Mouse (Mus musculus) macrophage (primary cell): ENCODE results near the gene Gmpr. TPM values are rescaled to one million over a fixed set of nuclear protein-coding genes. Genes with fewer than 3 reads are reported as not detected.
"Not testable (repeated sequence)": the region's sequence is repeated elsewhere in the genome, so short reads cannot be mapped to it uniquely, and the experiment has no call there.

ENCODE experiments used
- H3K27ac ChIP-seq: fragments of 350-480 bp; formaldehyde crosslinking; 2 replicates; pipeline ENCODE4 v1.9.0; 2021
- H3K36me3 ChIP-seq: fragments of 350-480 bp; formaldehyde crosslinking; 2 replicates; pipeline ENCODE4 v1.9.0; 2021; ENCODE audit errors: inconsistent target
- H3K4me3 ChIP-seq: fragments of 350-480 bp; formaldehyde crosslinking; 2 replicates; pipeline ENCODE4 v1.9.0; 2021; ENCODE audit errors: inconsistent target
- H3K79me2 ChIP-seq: fragments of 350-480 bp; formaldehyde crosslinking; 2 replicates; pipeline ENCODE4 v1.9.0; 2021; ENCODE audit errors: inconsistent target
- WGBS: methylation state at CpG from one replicate; pipeline ENCODE4 v1.1.7; 2026; ENCODE audit warnings: inconsistent platforms; ENCODE audit not compliant: missing documents; 5-methylcytosine and 5-hydroxymethylcytosine counted together
- polyA plus RNA-seq: library from polyadenylated mRNA; stranded (reverse); fragments of 250-400 nt; gene quantifications from 3 replicates; pipeline ENCODE4 v1.2.4, GENCODE M21; 2018; ENCODE audit warnings: inconsistent platforms
- total RNA-seq, 78 experiments: library from RNA; depleted of rRNA; stranded (reverse); fragments of 250-400 nt; gene quantifications; 1 replicate in 9 of 78; 2 replicates in 24 of 78; 3 replicates in 43 of 78; 4 replicates in 2 of 78; pipeline ENCODE4 v1.2.4; 2018; ENCODE audit warnings: inconsistent platforms in 56 of 78

Gene Gmpr
- total RNA-seq (2018; cell fraction: chromatin; rRNA removed): 1 to 10 TPM in 16 of 26 experiments, under 1 TPM in 3, not detected in 7; 0.41 to 8.6 (median 3.3) TPM
- total RNA-seq (2018; cell fraction: cytosol; rRNA removed): 1 to 10 TPM; 2.2 to 9.9 (median 4.9) TPM
- total RNA-seq (2018; cell fraction: nucleus; rRNA removed): 1 to 10 TPM in 24 of 26 experiments, under 1 TPM in 1, not detected in 1; 0.92 to 9.3 (median 2.1) TPM
- polyA plus RNA-seq: 6.0 to 13.6 TPM (median 7.1 TPM) in 3 replicates

GRCm38 (mm10) chr13:45507274-45508229 lies at the start of gene Gmpr:
Gmpr (plus strand) TSS chr13:45507444.
- Histone ChIP-seq H3K79me2 (no peaks in the 10 kb centered on the region), H3K27ac (no peak within 1 kb of the TSS), H3K4me3 (peak within 1 kb of the TSS; percentile 63), H3K36me3 (no peaks in the 10 kb centered on the region)
- WGBS: 2% methylated on average over 63 of the region's 63 CpGs

- Histone ChIP-seq H3K36me3 (no peaks in the 10 kb centered on the region), H3K4me3 (no peak overlapping the region), H3K27ac (no peak overlapping the region), H3K79me2 (no peaks in the 10 kb centered on the region)
- 95% methylated on average over 6 of the region's 7 CpGs for WGBS
These were observed 49.8 kb upstream of the Gmpr start for GRCm38 (mm10) chr13:45457459-45457858.

GRCm38 (mm10) chr13:45460177-45460576 lies 47.1 kb upstream of the Gmpr start:
- H3K79me2 ChIP-seq: no peaks in the 10 kb centered on the region
- 89% methylated on average over 3 of the region's 3 CpGs for WGBS

GRCm38 (mm10) chr13:45461370-45461958 lies 45.8 kb upstream of the Gmpr start:
- H3K79me2 ChIP-seq: no peaks in the 10 kb centered on the region
- H3K36me3 ChIP-seq: no peaks in the 10 kb centered on the region
- H3K4me3 ChIP-seq: no peak overlapping the region
- WGBS: 96% methylated on average over 13 of the region's 14 CpGs
- no peak overlapping the region for H3K27ac ChIP-seq

More at GRCm38 (mm10) chr13:45460177-45460576, 47.1 kb upstream of the Gmpr start:
- Histone ChIP-seq H3K27ac (no peak overlapping the region), H3K4me3 (no peak overlapping the region), H3K36me3 (no peaks in the 10 kb centered on the region)

- no peak overlapping the region for H3K27ac ChIP-seq
- WGBS: 93% methylated on average over 10 of the region's 10 CpGs
- H3K79me2 ChIP-seq: no peaks in the 10 kb centered on the region
- H3K36me3 ChIP-seq: no peaks in the 10 kb centered on the region
- no peak overlapping the region for H3K4me3 ChIP-seq
These were observed 41.6 kb upstream of the Gmpr start for GRCm38 (mm10) chr13:45465616-45466015.

GRCm38 (mm10) chr13:45466031-45466519 lies 41.2 kb upstream of the Gmpr start:
- Histone ChIP-seq H3K27ac (no peak overlapping the region), H3K36me3 (no peaks in the 10 kb centered on the region), H3K4me3 (no peak overlapping the region), H3K79me2 (no peaks in the 10 kb centered on the region)
- WGBS: 59% methylated on average over 10 of the region's 10 CpGs

GRCm38 (mm10) chr13:45468751-45469150 lies 38.5 kb upstream of the Gmpr start:
- H3K4me3 ChIP-seq: no peak overlapping the region
- H3K79me2 ChIP-seq: no peaks in the 10 kb centered on the region
- WGBS: 97% methylated on average over 5 of the region's 5 CpGs
- H3K27ac ChIP-seq: no peak overlapping the region
- no peaks in the 10 kb centered on the region for H3K36me3 ChIP-seq

GRCm38 (mm10) chr13:45469481-45470301 lies 37.6 kb upstream of the Gmpr start:
- Histone ChIP-seq H3K27ac (no peak overlapping the region), H3K79me2 (no peaks in the 10 kb centered on the region), H3K4me3 (no peak overlapping the region), H3K36me3 (no peaks in the 10 kb centered on the region)
- 90% methylated on average over 19 of the region's 19 CpGs for WGBS

- Histone ChIP-seq H3K36me3 (no peaks in the 10 kb centered on the region), H3K27ac (no peak overlapping the region), H3K4me3 (no peak overlapping the region), H3K79me2 (no peaks in the 10 kb centered on the region)
- 95% methylated on average over 8 of the region's 10 CpGs for WGBS
These were observed 33.9 kb upstream of the Gmpr start for GRCm38 (mm10) chr13:45473311-45473710.

GRCm38 (mm10) chr13:45475297-45475696 lies 31.9 kb upstream of the Gmpr start:
- Histone ChIP-seq H3K79me2 (no peaks in the 10 kb centered on the region), H3K4me3 (no peak overlapping the region), H3K27ac (no peak overlapping the region), H3K36me3 (no peaks in the 10 kb centered on the region)
- 94% methylated on average over 8 of the region's 8 CpGs for WGBS

- no peak overlapping the region for H3K27ac ChIP-seq
- 27% methylated on average over 3 of the region's 3 CpGs for WGBS
- no peaks in the 10 kb centered on the region for H3K36me3 ChIP-seq
- no peak overlapping the region for H3K4me3 ChIP-seq
- H3K79me2 ChIP-seq: no peaks in the 10 kb centered on the region
These were observed 30.1 kb upstream of the Gmpr start for GRCm38 (mm10) chr13:45477183-45477582.

GRCm38 (mm10) chr13:45479951-45480350 lies 27.3 kb upstream of the Gmpr start:
- 86% methylated on average over 6 of the region's 6 CpGs for WGBS
- H3K36me3 ChIP-seq: no peaks in the 10 kb centered on the region
- no peak overlapping the region for H3K27ac ChIP-seq
- H3K79me2 ChIP-seq: no peaks in the 10 kb centered on the region
- H3K4me3 ChIP-seq: no peak overlapping the region

- Histone ChIP-seq H3K36me3 (no peaks in the 10 kb centered on the region), H3K4me3 (no peak overlapping the region), H3K79me2 (no peaks in the 10 kb centered on the region), H3K27ac (no peak overlapping the region)
- 87% methylated on average over 2 of the region's 2 CpGs for WGBS
These were observed 24.0 kb upstream of the Gmpr start for GRCm38 (mm10) chr13:45483215-45483614.

- not testable (repeated sequence) for H3K27ac ChIP-seq, H3K79me2 ChIP-seq, H3K4me3 ChIP-seq, H3K36me3 ChIP-seq
- WGBS: 96% methylated on average over 16 of the region's 16 CpGs
These were observed 23.3 kb upstream of the Gmpr start for GRCm38 (mm10) chr13:45483949-45484348.
